Mouse (Mus musculus) cortical plate, adult 2 months (tissue): ENCODE results near the gene Hoxa13. TPM values are rescaled to one million over a fixed set of nuclear protein-coding genes. Genes with fewer than 3 reads are reported as not detected.

Experiments used
- H3K27ac ChIP-seq: fragments of 200-500 bp; 2 replicates; pipeline ENCODE4 v1.5.1; 2012; ENCODE audit warnings: low read length, control low read depth, inconsistent platforms; ENCODE audit not compliant: insufficient read depth
- H3K4me1 ChIP-seq: fragments of 200-500 bp; 2 replicates; pipeline ENCODE4 v1.6.1; 2011; ENCODE audit warnings: low read length; ENCODE audit not compliant: control insufficient read depth, insufficient read depth
- H3K4me3 ChIP-seq: fragments of 200-500 bp; 2 replicates; pipeline ENCODE4 v1.5.1; 2011; ENCODE audit warnings: mild to moderate bottlenecking, low read length, control low read depth; ENCODE audit not compliant: insufficient read depth
- CTCF ChIP-seq: fragments of 200-500 bp; IDR thresholded peaks from 2 replicates; pipeline ENCODE4 v1.5.1; 2011; ENCODE audit warnings: mild to moderate bottlenecking, control low read depth, low read length; ENCODE audit not compliant: insufficient read depth; ENCODE audit errors: extremely low read depth
- POLR2A ChIP-seq: fragments of 200-500 bp; IDR thresholded peaks from 2 replicates; pipeline ENCODE4 v1.6.1; 2011; ENCODE audit warnings: mild to moderate bottlenecking, low read length, control low read depth; ENCODE audit not compliant: insufficient read depth; ENCODE audit errors: extremely low read depth
- polyA plus RNA-seq: library from polyadenylated mRNA; depleted of rRNA; stranded (reverse); fragments of >200 nt; gene quantifications from 2 replicates; pipeline ENCODE4 v1.2.3, GENCODE M21; 2012

Hoxa13 gene
- polyA plus RNA-seq, 1 experiment = not detected

GRCm38 (mm10) chr6:52249826-52250225 is 10.9 kb downstream of the Hoxa13 start:
- Histone ChIP-seq H3K4me1 (no peaks in the 10 kb centered on the region), H3K4me3 (no peak overlapping the region), H3K27ac (no peak overlapping the region)
- no peak for TF ChIP-seq POLR2A
- TF ChIP-seq CTCF = no peak

- H3K4me1 ChIP-seq = no peaks in the 10 kb centered on the region
- no peak overlapping the region for H3K4me3 ChIP-seq
- TF ChIP-seq POLR2A (no peak), CTCF (no peak)
- no peak overlapping the region for H3K27ac ChIP-seq
These were observed 11.3 kb downstream of the Hoxa13 start for GRCm38 (mm10) chr6:52249415-52249738.

- Histone ChIP-seq H3K4me3 (no peak overlapping the region), H3K27ac (no peak overlapping the region), H3K4me1 (no peaks in the 10 kb centered on the region)
- TF ChIP-seq CTCF (no peak), POLR2A (no peak)
These were observed 11.9 kb downstream of the Hoxa13 start for GRCm38 (mm10) chr6:52248638-52249414.

- no peak overlapping the region for H3K27ac ChIP-seq
- TF ChIP-seq CTCF (no peak), POLR2A (no peak)
- H3K4me3 ChIP-seq = no peak overlapping the region
- H3K4me1 ChIP-seq = no peaks in the 10 kb centered on the region
These were observed 12.7 kb downstream of the Hoxa13 start for GRCm38 (mm10) chr6:52247766-52248637.

- Histone ChIP-seq H3K4me1 (no peaks in the 10 kb centered on the region), H3K27ac (no peak overlapping the region), H3K4me3 (no peak overlapping the region)
- TF ChIP-seq CTCF (no peak), POLR2A (no peak)
These were observed 13.8 kb downstream of the Hoxa13 start for GRCm38 (mm10) chr6:52246916-52247315.

- H3K27ac ChIP-seq = no peak overlapping the region
- no peak overlapping the region for H3K4me3 ChIP-seq
- TF ChIP-seq POLR2A (no peak), CTCF (no peak)
- H3K4me1 ChIP-seq = no peaks in the 10 kb centered on the region
These were observed 14.3 kb downstream of the Hoxa13 start for GRCm38 (mm10) chr6:52246403-52246803.

GRCm38 (mm10) chr6:52245757-52246142 is 14.9 kb downstream of the Hoxa13 start, which contains the start of gene Hoxa11:
TSS of gene Hoxa11 (minus strand) at chr6:52245810.
- Histone ChIP-seq H3K4me1 (no peaks in the 10 kb centered on the region), H3K4me3 (no peak within 1 kb of the TSS), H3K27ac (no peak within 1 kb of the TSS)
- TF ChIP-seq POLR2A (no peak), CTCF (no peak)

- no peak overlapping the region for H3K4me3 ChIP-seq
- no peak overlapping the region for H3K27ac ChIP-seq
- no peaks in the 10 kb centered on the region for H3K4me1 ChIP-seq
- TF ChIP-seq CTCF = no peak
- TF ChIP-seq POLR2A = no peak
These were observed 15.5 kb downstream of the Hoxa13 start for GRCm38 (mm10) chr6:52245040-52245756.

GRCm38 (mm10) chr6:52244471-52245039 is 16.1 kb downstream of the Hoxa13 start:
- no peak for TF ChIP-seq CTCF
- TF ChIP-seq POLR2A = no peak
- Histone ChIP-seq H3K27ac (no peak overlapping the region), H3K4me3 (no peak overlapping the region), H3K4me1 (no peaks in the 10 kb centered on the region)
